Mouse (Mus musculus) myocyte (in vitro differentiated cells): ENCODE data around the gene Hist2h2bb.

Source experiments
- MYOG ChIP-seq, 3 experiments: IDR thresholded peaks; one replicate each; pipeline ENCODE4 v1.6.1; 2011; ENCODE audit warnings: control low read depth in 2 of 3, low read depth in 2 of 3, mild to moderate bottlenecking in 2 of 3; ENCODE audit not compliant: insufficient read length in 2 of 3, control insufficient read depth in 1 of 3, insufficient read depth in 1 of 3
- POLR2A ChIP-seq: IDR thresholded peaks from one replicate; pipeline ENCODE4 v1.6.1; 2011; ENCODE audit warnings: low read depth, mild to moderate bottlenecking, control low read depth, moderate library complexity; ENCODE audit not compliant: insufficient read length
- SRF ChIP-seq: IDR thresholded peaks from one replicate; pipeline ENCODE4 v1.6.1; 2011; ENCODE audit warnings: low read depth; ENCODE audit not compliant: control insufficient read depth, insufficient read length
- USF1 ChIP-seq: IDR thresholded peaks from one replicate; pipeline ENCODE4 v1.6.1; 2011; ENCODE audit warnings: low read depth, mild to moderate bottlenecking, control low read depth, moderate library complexity

DNA sequence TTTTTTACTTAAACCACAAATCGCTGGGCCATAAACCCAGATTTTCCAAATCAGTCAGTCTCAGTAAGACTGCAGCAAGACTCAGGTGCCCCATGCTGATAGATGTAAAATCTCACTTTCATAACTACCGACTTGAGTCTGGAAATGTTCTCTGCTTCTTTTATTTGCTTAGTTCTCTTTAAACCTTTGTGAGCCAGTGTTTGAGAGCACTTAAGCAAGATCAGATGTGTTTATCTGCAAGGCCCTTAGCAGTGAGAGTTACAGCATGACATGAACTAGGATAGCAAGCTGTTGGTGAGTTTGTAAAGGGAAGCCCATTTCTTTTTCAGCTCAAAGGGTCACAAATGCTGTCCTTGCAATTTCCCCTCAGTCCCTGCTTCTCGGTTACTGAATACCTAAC, 12.4 kb upstream of the Hist2h2bb start:
- no peak for TF ChIP-seq POLR2A
- no peak for TF ChIP-seq SRF
- TF ChIP-seq USF1: no peak
- no peak for TF ChIP-seq MYOG (IDR thresholded peaks at IDR 0.05; ENCODE audit: control insufficient read depth in 1 of 3, insufficient read depth in 1 of 3, insufficient read length in 2 of 3, low read depth in 2 of 3)
